Mouse (Mus musculus): ENCODE results near the gene Ucma. TPM values are rescaled to one million over a fixed set of nuclear protein-coding genes. Genes with fewer than 3 reads are reported as not detected.

Ucma gene
- polyA plus RNA-seq, 1 experiment from 2014 or later, result 0.65 TPM

DNA sequence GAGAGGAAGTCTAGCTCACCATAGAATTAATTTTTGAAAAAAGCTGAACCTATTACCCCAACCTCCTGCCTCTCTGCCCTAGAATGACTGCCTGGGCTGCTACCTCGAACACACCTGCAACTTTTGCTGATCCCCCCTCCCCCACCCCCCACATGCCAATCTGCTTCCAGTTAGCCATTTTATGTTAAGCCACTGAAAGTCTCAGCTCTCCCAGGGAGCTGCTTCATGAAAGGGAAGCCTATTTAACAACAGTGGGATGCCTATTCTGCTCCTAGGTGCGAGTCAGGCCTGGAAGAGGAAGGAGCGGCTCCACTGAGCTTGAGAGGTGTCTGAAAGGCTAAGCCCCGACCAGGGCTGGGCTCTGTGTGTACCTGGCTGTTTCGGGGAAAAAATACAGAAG is 8.1 kb downstream of the Ucma start:
- WGBS, result 16% methylated on average over 5 of the region's 5 CpGs
- Histone ChIP-seq H3K9me3 (replicated peaks) (no peaks in the 10 kb centered on the region), H3K36me3 (ENCODE audit: poor library complexity, severe bottlenecking) (no peaks in the 10 kb centered on the region), H3K4me1 (0 out of 2 replicates have a peak, but pooled peaks cover under 1% of the 10 kb centered on the region), H3K27ac (no peak overlapping the region), H3K4me3 (no peak overlapping the region), H3K4me2 (no peak overlapping the region), H3K27me3 (no peaks in the 10 kb centered on the region), H3K9ac (no peak overlapping the region)
- ATAC-seq, result no peak

DNA sequence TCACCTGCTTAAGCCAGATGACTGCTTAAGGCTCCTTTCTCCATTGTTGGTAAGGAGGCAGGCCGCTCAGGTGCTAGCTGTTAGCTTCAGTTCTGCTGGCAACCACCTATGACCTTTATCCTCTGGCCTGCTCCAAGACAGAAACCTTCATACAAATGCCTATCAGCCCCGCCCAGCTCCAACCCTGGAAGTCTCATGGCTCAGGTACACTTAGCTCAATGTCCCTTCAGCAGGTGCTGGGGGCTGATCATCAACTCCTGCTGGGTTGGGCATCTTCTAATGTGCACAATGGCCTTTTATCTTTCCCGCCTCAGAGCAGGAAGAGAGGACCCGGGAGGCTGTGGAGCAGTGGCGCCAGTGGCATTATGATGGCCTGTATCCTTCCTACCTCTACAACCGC is 9.1 kb downstream of the Ucma start:
- ATAC-seq, result no peak

DNA sequence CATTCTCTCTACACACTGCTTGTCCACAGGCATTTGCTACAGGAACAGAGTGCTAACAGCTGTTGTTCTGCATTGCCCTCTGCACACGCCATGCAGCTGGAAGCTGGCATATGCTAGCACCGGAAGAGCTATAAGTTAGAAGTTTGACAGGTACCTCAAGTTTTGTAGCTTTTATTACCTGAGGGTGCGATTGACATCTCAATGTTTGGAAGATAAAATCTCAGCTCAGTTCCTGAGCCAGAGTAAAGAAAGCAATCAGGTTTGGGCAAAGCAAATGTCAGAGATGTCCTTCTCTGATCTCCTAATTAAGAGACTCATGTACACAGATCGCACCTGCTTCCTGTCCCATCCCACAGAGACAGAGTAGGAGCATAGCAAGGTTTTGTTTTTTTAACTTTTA is 10.9 kb downstream of the Ucma start:
- 95% methylated on average over 4 of the region's 4 CpGs for WGBS
- ATAC-seq, result no peak
- Histone ChIP-seq H3K36me3 (ENCODE audit: poor library complexity, severe bottlenecking) (peaks cover 18% of the 10 kb centered on the region), H3K9ac (no peak overlapping the region), H3K4me2 (no peak overlapping the region), H3K9me3 (replicated peaks) (no peaks in the 10 kb centered on the region), H3K27ac (no peak overlapping the region), H3K4me3 (no peak overlapping the region), H3K27me3 (no peaks in the 10 kb centered on the region), H3K4me1 (no peaks in the 10 kb centered on the region)

More for the DNA sequence above, 9.1 kb downstream of the Ucma start:
- no peaks in the 10 kb centered on the region for H3K27me3 ChIP-seq
- no peaks in the 10 kb centered on the region for H3K4me1 ChIP-seq
- H3K4me2 ChIP-seq, result no peak overlapping the region
- H3K36me3 ChIP-seq (ENCODE audit: poor library complexity, severe bottlenecking), result peaks cover 3% of the 10 kb centered on the region; the same call in 1 of the 2 replicates
- H3K9me3 ChIP-seq (replicated peaks), result no peaks in the 10 kb centered on the region
- no peak overlapping the region for H3K9ac ChIP-seq
- H3K4me3 ChIP-seq, result no peak overlapping the region
- WGBS, result 72% methylated on average over 6 of the region's 6 CpGs
- H3K27ac ChIP-seq, result no peak overlapping the region

DNA sequence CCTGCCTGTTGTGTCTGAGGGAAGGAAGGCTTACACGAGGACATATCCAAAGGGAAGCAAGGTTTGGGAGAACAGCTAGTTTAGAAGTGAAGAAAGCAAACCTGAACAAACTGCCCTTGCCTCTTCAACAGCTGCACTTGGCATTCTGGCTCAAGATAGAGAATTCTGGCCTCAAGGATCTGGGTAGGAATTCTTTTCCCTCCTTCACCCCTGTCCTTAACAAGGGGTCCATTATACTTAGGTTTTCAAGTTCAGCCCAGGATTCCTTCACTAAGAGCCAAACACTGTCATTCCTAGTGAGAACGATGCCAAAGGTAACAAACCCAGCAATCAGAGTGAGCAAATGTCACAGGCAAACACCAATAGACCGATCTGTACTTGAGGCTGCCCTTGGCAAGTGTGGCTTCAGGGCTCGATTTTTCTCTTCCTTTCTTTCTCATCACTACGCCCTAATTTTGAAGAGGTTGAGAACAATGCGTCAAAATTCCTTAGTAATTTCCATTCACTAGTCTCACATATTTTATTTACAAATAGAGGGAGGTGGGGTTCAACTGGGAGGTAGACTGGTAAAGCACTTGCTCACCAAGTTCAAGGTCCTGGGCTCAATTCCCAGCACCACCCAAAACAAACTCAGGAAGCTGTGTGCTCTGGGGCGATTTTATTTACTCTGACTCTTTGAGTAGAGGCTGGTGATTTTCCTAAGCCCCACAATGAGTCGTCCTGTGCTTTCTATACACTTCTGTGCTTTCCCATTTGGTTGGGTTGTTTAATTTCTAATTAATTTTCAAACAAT is 11.7 kb downstream of the Ucma start:
- 81% methylated on average over 8 of the region's 8 CpGs for WGBS
- H3K9ac ChIP-seq, result no peak overlapping the region
- no peaks in the 10 kb centered on the region for H3K9me3 ChIP-seq (replicated peaks)

DNA sequence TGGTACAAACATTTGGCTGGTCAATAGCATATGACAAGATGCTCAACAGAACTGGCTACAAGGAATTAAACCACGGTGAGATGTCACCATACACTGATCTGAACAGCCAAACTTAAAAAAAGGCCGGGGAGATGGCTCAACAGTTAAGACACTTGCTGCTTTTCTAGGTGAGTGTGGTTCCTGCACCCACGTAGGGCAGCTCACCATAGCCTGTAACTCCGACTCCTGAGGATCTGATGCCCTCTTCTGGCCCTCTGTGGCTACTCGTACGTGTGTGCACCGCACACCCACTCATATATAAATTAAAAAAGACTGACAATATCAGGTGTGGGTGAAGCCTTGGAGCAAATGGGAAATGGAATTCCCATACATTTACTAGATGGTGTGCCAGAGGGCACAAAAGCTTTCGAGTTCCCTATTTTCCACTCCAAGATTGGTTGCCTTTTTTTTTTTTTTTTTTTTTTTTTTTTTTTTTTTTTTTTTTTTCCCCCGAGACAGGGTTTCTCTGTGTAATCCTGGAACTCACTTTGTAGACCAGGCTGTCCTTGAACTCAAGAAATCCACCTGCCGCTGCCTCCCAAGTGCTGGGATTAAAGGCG is 13.0 kb downstream of the Ucma start:
- Histone ChIP-seq H3K4me1 (no peaks in the 10 kb centered on the region), H3K4me2 (no peak overlapping the region), H3K9me3 (replicated peaks) (no peaks in the 10 kb centered on the region), H3K27ac (no peak overlapping the region), H3K27me3 (no peaks in the 10 kb centered on the region), H3K4me3 (no peak overlapping the region), H3K9ac (no peak overlapping the region), H3K36me3 (ENCODE audit: poor library complexity, severe bottlenecking) (peaks cover 31% of the 10 kb centered on the region)
- 75% methylated on average over 11 of the region's 11 CpGs for WGBS
- ATAC-seq, result no peak

More for the DNA sequence above, 11.7 kb downstream of the Ucma start:
- no peak for ATAC-seq
- H3K4me1 ChIP-seq, result no peaks in the 10 kb centered on the region
- H3K36me3 ChIP-seq (ENCODE audit: poor library complexity, severe bottlenecking), result peaks cover 22% of the 10 kb centered on the region
- H3K4me3 ChIP-seq, result no peak overlapping the region
- H3K27me3 ChIP-seq, result no peaks in the 10 kb centered on the region
- no peak overlapping the region for H3K27ac ChIP-seq
- no peak overlapping the region for H3K4me2 ChIP-seq

DNA sequence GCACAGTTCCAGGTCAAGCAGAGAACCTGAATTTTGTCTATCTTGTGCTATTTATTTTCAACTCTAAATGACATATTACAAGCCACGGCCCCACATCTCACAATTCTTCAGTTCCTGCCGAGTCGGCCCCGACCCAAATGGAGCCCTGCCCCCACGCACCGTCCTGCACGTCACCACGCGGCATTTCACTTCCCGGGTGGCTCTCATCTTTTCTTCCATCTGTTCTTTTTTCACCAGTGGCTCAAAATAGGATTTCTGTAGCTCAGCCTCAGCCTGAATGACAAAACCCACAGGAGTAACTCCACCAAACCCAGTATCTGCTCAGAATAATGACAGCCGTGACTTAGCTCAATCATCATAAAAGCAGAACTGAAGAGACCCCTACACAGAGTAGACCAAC is 17.7 kb downstream of the Ucma start:
- H3K9ac ChIP-seq, result no peak overlapping the region
- H3K4me2 ChIP-seq, result no peak overlapping the region
- H3K4me3 ChIP-seq, result no peak overlapping the region
- H3K9me3 ChIP-seq (replicated peaks), result no peaks in the 10 kb centered on the region
- ATAC-seq, result no peak
- 92% methylated on average over 11 of the region's 11 CpGs for WGBS
- H3K4me1 ChIP-seq, result no peaks in the 10 kb centered on the region
- H3K27me3 ChIP-seq, result no peaks in the 10 kb centered on the region
- peaks cover 66% of the 10 kb centered on the region for H3K36me3 ChIP-seq (ENCODE audit: poor library complexity, severe bottlenecking)
- H3K27ac ChIP-seq, result no peak overlapping the region

DNA sequence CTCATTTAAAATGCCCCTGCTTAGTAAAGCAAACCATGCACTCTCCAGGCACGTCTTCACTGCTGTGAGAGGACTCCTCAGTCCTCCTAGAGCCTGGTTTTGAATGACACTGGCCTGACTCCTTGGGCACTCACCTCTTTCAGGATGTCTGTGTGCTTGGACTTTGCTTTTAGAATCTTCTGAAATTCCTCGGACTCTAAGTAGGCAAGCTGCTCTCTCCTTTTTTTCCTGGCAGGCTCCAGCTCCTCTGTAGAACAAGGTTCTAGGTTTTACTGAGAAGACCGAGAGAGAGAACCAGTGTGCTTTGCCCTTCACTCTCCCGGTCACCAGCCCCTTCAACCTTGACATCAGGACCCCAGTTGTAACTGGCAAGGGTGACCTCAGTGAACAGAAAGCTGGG is 18.5 kb downstream of the Ucma start:
- no peaks in the 10 kb centered on the region for H3K9me3 ChIP-seq (replicated peaks)
- no peak overlapping the region for H3K4me3 ChIP-seq
- no peaks in the 10 kb centered on the region for H3K4me1 ChIP-seq
- no peak for ATAC-seq
- H3K36me3 ChIP-seq (ENCODE audit: poor library complexity, severe bottlenecking), result peaks cover 71% of the 10 kb centered on the region
- 92% methylated on average over 4 of the region's 4 CpGs for WGBS
- no peaks in the 10 kb centered on the region for H3K27me3 ChIP-seq
- no peak overlapping the region for H3K9ac ChIP-seq
- H3K27ac ChIP-seq, result no peak overlapping the region
- no peak overlapping the region for H3K4me2 ChIP-seq

DNA sequence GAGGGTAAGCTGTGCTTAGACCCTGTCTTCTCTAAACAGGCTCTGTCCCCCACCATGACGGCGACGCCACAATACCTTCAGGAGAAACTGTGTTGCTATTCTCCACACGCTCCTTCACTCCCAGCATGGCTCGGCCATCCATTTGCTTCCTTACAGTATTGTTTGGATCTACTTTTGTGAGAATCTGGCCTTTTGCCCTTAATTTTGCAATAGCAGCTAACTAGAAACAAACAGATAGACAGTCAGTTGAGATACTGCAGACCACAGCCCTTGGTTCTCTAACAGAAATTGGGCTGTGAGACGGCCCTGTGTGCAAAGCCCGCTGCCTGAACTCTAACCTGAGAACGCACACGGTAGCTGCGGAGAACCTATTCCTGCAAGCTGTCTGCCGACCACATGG is 19.7 kb downstream of the Ucma start:
- Histone ChIP-seq H3K9ac (no peak overlapping the region), H3K4me2 (no peak overlapping the region), H3K36me3 (ENCODE audit: poor library complexity, severe bottlenecking) (peaks cover 75% of the 10 kb centered on the region), H3K27ac (no peak overlapping the region), H3K9me3 (replicated peaks) (no peaks in the 10 kb centered on the region), H3K4me1 (no peaks in the 10 kb centered on the region), H3K4me3 (no peak overlapping the region), H3K27me3 (no peaks in the 10 kb centered on the region)
- ATAC-seq, result no peak
- WGBS, result 93% methylated on average over 11 of the region's 11 CpGs

DNA sequence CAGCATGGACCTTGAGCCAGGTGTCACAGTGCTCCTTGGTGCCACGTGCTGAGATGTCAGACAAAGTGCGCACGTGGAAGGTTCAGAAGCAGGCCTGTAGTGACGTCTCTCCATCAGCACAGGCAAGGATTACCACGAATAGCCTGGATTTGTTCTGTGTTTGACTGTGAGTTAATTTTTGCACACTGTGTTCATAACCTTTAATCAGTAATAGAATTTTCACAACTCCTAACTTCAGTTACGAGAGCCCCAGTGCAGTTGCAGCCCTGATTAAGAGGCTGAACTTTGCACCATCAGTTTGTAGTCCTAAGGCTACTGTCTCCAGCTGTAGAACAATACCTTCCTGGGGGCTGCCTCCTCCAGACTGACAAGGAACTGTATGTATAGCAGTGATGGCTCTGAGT is 20.5 kb downstream of the Ucma start:
- Histone ChIP-seq H3K4me2 (no peak overlapping the region), H3K4me3 (no peak overlapping the region), H3K27ac (no peak overlapping the region), H3K36me3 (ENCODE audit: poor library complexity, severe bottlenecking) (peaks cover 73% of the 10 kb centered on the region), H3K9ac (no peak overlapping the region), H3K27me3 (no peaks in the 10 kb centered on the region), H3K9me3 (replicated peaks) (no peaks in the 10 kb centered on the region), H3K4me1 (no peaks in the 10 kb centered on the region)
- WGBS, result 93% methylated on average over 6 of the region's 6 CpGs
- no peak for ATAC-seq

DNA sequence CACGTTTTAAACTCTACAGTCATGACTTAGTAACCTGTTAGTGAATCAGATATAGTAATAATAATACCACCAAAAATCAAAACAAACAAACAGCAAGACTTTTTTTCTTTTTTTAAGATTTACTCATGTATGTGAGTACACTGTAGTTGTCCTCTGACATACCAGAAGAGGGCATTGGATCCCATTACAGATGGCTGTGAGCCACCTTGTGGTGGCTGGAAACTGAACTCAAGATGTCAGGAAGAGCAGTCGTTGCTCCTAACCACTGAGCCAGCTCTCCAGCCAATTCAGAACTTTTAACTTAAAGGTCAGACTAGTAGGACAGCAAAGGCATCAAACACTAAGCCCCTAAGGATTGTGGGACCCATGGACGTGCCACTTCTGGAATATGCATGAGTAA is 23.0 kb downstream of the Ucma start:
- H3K4me3 ChIP-seq, result no peak overlapping the region
- H3K27me3 ChIP-seq, result no peaks in the 10 kb centered on the region
- H3K4me1 ChIP-seq, result no peaks in the 10 kb centered on the region
- no peaks in the 10 kb centered on the region for H3K9me3 ChIP-seq (replicated peaks)
- no peak for ATAC-seq
- WGBS, result 85% methylated on average over 3 of the region's 3 CpGs
- H3K36me3 ChIP-seq (ENCODE audit: poor library complexity, severe bottlenecking), result peaks cover 79% of the 10 kb centered on the region
- no peak overlapping the region for H3K27ac ChIP-seq
- H3K4me2 ChIP-seq, result no peak overlapping the region
- H3K9ac ChIP-seq, result no peak overlapping the region

DNA sequence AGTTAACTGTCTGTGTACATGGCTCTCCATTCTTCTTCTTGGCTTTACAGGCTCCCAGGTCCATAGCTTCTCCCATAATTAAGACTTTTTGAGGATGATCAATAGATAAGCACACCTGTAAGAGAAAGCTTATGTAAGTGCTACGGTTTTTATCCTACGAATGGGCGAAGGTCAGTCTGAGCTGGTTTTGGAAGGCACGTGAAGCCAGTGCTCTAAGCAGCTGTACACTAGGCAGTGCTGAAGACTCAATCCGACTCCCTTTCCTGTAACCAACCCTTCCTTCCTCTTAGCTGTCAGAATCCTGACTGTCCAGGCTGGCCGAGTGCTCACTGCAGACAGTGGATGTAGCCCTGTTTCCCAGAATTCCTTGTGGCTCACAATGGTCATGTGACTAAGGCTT is 25.3 kb downstream of the Ucma start:
- no peak for ATAC-seq
- H3K4me3 ChIP-seq, result no peak overlapping the region
- H3K27ac ChIP-seq, result no peak overlapping the region
- no peaks in the 10 kb centered on the region for H3K9me3 ChIP-seq (replicated peaks)
- H3K27me3 ChIP-seq, result no peaks in the 10 kb centered on the region
- H3K36me3 ChIP-seq (ENCODE audit: poor library complexity, severe bottlenecking), result peaks cover 78% of the 10 kb centered on the region
- no peaks in the 10 kb centered on the region for H3K4me1 ChIP-seq
- no peak overlapping the region for H3K9ac ChIP-seq
- 95% methylated on average over 6 of the region's 6 CpGs for WGBS
- no peak overlapping the region for H3K4me2 ChIP-seq

DNA sequence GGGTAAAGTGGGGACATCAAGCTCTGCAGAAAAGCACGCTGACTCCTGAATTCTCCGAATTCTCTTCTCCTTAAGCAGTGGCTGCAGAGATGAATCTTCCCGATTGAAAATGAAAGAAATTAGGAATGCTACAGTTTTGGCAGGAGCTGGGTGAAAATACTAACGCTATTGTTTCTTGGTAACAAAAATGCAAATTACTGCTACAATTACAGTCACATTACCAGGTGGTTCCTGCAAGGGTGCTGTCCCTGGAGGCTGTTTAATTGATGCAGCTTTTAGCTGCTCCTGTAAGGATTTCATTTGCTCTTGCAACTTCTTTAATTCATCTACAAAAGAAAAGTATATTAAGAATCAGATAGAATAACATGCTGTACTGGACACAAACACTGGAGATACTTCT is 31.2 kb downstream of the Ucma start:
- no peaks in the 10 kb centered on the region for H3K9me3 ChIP-seq (replicated peaks)
- H3K9ac ChIP-seq, result no peak overlapping the region
- no peak overlapping the region for H3K4me3 ChIP-seq
- H3K4me1 ChIP-seq, result peaks cover 9% of the 10 kb centered on the region
- H3K36me3 ChIP-seq (ENCODE audit: poor library complexity, severe bottlenecking), result peaks cover 59% of the 10 kb centered on the region
- no peak overlapping the region for H3K27ac ChIP-seq
- 90% methylated on average over 4 of the region's 4 CpGs for WGBS
- no peak overlapping the region for H3K4me2 ChIP-seq
- no peak for ATAC-seq
- H3K27me3 ChIP-seq, result no peaks in the 10 kb centered on the region

All from forebrain, embryonic 13.5 days (tissue).